Mouse (Mus musculus): Measurements from ENCODE around the gene Rhot2.

The Rhot2 gene

DNA sequence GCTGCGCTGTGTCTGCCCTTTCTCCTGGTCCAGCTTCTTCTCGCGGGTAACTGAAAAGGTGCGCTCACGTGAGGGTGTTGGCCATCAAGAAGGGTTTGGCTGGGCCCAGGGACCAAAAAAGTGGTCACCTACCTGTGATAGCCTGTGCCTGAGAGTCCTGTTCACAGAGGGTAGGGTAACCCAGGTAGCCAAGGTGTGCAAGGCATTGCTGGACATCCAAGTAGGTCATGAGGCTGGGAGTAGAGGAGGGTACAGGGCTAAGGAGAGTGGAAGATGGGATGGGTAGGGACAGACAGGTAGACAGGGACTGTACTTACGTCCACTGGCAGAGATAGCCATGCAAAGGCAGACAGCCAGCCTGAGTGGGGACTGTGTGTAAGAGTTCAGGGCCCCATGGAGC is 4.1 kb downstream of the Rhot2 start:
- DNase-seq: no peak

DNA sequence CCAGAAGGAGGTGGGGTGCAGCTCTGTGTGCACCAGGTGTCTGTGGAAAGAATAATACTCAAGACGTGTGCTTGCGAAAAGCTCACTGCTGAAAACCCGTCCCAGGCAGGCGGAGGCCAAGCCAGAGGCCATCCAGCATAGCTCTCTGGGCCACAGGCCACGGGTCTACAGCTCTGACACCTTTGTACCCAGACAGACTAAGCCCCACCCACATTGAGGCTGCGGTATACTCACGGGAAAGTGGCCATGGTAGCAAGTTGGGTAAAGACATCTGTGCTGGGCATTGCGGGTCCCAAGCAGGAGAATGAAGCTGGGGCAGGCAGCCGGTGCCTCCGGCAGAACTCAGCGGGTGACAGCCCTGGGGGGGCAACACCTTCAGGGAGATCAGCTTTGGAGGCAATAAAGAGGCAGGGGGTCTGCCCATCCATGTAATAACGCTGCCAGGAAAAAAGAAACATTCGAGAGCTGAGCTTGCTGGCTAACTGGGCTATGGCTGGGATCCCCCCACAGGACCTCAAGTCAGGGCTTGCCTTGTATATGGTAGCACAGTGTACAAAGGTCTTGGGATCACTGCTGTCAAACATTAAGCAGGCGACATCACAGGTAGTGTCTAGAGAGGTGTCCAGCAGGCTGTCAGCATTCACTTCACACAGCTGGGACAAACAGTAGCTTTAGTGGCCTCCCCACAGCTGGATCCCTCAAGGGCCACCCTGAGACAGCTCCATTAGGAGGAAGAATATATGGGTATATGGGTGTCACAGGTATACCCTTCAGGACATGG is 5.0 kb downstream of the Rhot2 start:
- no peak for DNase-seq

GRCm38 (mm10) chr17:25838904-25839303 is 5.7 kb downstream of the Rhot2 start:
- DNase-seq: no peak

DNA sequence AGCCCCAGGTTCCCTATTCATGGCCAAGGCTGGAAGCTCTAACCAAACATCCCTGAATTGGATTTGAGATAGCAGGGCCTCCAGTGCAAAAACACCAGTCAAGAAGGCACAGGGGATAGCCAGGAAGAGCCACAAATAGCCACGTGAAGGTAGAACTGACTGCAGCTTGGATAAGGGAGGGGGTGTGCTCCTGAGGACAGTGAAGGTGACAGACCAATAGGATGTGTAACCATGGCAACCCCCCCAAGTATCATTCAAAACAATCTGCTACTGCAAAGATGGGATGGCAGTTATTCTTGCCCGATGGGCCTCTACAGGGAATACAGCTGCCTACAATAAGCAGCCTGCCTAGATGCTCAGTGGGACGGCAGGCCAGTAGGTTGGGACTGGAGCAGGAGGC is 7.1 kb downstream of the Rhot2 start:
- peak; percentile 56 for DNase-seq

DNA sequence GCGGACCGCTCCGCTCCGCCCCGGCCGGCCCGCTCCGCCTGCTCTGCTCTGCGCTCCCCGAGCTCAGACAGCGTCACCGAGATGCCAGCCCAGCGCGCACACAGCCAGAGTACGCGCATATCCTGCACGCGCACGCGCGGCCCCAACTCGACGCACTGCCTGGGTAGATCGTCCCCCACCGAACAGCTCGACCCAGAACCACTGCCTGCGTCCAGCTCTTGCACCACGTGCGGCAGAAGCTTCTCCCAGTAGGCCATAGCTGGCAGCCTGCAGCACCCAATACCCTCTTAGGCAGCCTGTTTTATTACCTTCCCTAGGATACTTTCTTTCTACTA is 7.6 kb downstream of the Rhot2 start, which contains the start of gene Rhbdl1:
Gene Rhbdl1 (minus strand): TSS at position 220 of the 335 bp plus-strand sequence.
- peak; percentile 89 for DNase-seq

GRCm38 (mm10) chr17:25836397-25837075 is 8.1 kb downstream of the Rhot2 start:
- no peak for DNase-seq

GRCm38 (mm10) chr17:25835816-25836215 is 8.8 kb downstream of the Rhot2 start:
- DNase-seq: peak; percentile 68

DNA sequence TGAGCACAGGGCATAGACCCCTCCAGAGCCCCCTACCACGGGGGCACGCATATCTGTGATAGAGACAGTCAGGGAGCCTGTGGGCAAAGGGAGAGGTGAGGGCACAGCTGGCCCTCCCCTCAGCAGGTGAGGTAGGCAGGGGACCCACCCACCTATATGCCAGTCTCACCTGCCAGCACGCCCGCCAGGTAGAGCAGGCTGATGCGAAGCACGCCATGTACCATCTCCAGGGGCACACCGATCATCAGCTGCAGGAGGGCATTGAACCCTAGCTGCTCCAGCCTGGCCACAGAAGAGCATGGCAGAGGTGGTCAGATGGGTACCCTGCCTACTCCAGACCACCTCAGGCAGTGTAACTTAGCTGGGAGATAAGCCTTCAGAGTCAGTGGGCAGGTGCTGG is 9.3 kb downstream of the Rhot2 start:
- DNase-seq: peak; percentile 57

- DNase-seq: peak; percentile 69
These were observed 9.9 kb downstream of the Rhot2 start for GRCm38 (mm10) chr17:25834595-25835222.

GRCm38 (mm10) chr17:25833961-25834594 is 10.6 kb downstream of the Rhot2 start:
- peak; percentile 74 for DNase-seq

- DNase-seq: no peak
These were observed 11.4 kb downstream of the Rhot2 start, which contains the start of gene Stub1 for GRCm38 (mm10) chr17:25833291-25833663. TSS of gene Stub1 (minus strand) at chr17:25833404.

DNA sequence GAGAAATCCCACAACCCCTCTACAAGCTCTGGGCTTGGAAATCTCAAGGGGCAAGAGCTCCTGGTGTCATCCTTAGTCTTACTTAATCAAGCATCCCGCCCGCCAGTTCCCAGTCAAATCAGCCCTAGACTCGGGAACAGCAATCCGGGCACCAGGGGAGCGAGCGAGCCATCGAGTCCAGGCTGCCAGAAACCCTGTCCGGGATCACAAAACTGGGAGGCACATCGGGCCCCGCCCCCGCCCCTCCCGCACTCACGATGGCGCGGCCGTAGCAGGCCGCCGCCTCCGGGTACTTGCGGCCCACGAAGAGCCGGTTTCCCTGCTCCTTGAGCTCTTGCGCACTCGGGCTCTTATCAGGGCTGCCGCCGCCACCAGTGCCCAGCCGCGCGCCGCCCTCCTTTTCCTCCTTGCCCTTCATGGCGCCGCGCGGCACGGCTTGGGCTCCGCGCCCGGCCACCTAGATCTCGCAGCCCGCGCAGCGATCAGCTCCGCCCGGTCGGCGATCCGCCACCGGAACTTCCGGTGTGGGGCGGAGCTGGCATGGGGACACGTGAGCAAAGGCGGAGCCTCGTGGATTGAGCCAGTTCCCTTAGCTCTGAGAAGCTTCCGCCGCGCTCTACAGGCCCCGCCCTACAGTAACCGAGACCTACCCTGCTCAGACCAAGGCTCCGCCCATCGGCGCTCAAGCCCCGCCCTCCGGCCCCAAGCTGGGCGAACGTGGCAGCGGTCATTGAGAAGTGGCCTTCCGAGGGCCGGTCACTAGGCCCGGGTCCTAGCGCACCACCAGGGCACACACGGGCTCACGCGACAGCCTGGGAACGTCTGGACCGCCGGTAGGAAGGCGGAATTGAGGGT is 12.0 kb downstream of the Rhot2 start:
- DNase-seq: peak; percentile 99

DNA sequence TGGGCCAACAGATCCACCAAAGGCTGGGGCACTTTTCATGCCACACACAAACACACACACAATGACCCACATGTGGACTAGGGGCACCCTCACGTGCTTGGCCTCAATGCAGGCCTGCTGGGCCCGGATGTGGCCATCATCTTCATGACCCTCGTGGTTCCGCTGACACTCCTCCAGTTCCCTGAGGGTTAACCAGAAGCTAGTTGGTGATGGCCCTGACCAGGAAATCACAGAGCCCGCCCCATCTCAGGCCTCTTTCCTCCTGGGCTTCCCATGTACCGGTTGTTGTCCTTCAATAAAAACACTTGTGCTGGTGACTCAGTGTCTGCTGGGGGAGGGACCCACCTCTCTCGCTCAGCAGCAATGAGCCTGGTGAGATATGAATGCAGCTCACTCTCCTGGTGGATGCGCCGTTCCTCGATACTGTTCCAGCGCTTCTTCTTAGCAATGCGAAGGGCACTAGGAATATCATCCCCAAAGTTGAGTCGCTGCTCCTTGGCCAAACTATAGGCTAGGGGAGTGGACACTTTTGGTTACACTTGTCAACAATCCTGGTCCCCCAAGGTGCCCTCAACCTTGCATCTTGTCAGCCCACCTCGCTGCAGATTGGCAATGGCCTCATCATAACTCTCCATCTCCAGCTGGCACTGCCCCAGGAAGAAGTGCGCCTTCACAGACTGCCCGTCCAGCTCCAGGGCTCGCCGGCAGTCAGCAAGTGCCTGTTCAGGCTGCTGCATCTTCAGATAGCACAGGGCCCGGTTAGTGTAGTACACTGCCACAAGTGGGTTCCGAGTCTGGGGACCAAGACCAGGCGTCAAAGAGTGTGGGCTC is 13.0 kb downstream of the Rhot2 start:
- peak; percentile 77 for DNase-seq

GRCm38 (mm10) chr17:25830806-25831431 is 13.7 kb downstream of the Rhot2 start:
- peak; percentile 53 for DNase-seq

- DNase-seq: peak; percentile 57
These were observed 14.4 kb downstream of the Rhot2 start for GRCm38 (mm10) chr17:25830200-25830753.

- DNase-seq: peak; percentile 62
These were observed 15.1 kb downstream of the Rhot2 start for GRCm38 (mm10) chr17:25829558-25830017.

GRCm38 (mm10) chr17:25828712-25829557 is 15.7 kb downstream of the Rhot2 start, which contains the start of gene Jmjd8:
TSS of gene Jmjd8 (plus strand) at chr17:25828867.
- peak; percentile 85 for DNase-seq

DNA sequence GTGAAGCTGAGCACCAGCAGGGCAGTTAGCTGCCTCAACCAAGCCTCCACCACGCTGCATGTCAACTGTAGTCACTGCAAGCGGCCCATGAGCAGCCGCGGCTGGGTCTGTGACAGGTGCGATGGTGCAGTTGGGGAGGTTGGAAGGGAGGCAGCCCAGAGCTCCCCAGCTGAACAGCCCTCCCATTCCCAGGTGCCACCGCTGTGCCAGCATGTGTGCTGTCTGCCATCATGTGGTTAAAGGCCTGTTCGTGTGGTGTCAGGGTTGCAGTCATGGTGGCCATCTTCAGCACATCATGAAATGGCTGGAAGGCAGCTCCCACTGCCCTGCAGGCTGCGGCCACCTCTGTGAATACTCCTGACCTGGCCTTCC is 16.4 kb downstream of the Rhot2 start:
- DNase-seq: no peak

DNA sequence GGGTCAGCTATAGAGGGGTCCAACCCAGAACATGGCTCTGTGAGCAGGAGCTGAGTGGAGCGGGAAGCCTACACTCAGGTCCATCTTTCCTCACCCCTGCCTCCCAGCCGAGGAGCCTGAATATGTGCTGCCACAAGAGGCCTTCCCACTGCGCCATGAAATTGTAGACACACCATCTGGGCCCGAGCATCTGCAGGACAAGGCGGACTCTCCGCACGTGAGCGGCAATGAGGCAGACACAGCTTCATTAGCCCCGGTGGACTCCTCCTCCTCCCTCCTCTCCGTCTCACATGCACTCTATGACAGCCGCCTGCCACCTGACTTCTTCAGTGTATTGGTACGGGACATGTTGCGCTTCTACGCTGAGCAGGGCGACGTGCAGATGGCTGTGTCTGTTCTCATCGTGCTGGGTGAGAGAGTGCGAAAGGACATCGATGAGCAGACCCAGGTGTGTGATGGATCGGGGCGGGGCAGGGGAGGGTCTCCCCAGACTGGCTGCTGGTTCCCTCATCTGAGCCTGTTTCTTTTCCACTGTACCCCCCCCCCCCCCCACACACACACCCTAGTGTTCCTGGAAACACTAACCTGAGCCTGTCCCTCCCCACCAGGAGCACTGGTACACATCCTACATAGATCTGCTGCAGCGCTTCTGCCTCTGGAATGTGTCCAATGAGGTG is 17.0 kb downstream of the Rhot2 start:
- DNase-seq: no peak

All from cerebellum, adult 9-10 months (tissue).